In the genomic region with DNA sequence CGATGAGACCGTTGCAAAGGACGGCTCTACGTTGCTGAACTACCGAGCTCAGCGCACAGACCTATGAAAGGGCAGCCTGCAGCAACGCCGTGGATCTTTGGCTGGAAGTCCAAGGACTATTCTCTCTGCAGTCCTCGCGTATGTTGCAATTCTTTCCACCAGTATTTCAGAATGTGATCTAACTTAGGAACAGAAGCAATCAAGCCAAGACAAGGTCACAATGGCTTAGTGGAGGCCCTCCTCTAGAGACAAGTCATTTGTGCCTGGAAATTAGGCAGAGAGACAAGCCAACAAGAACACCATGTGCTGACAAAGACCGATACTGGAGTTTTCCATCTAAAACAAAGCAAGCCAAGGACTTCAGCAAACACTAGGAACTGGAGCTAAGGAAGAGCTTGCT, we compare ENCODE assay signal across 14 mouse cellular contexts. TPM values are rescaled to one million over a fixed set of nuclear protein-coding genes. Genes with fewer than 3 reads are reported as not detected.
DNase-seq lines count a peak whose midpoint lies in the region; ATAC-seq and TF ChIP-seq lines count a peak whose summit lies in the region.
"Had no signal": no experiment of that assay in that cellular context is flagged by ENCODE, and none has a peak within 500 bp of the region (broad histone marks: within the 10 kb centered on the region; RNA-seq: fewer than 3 reads in every experiment).

No protein-coding gene starts in this region.

- no peaks in the 10 kb centered on the region for H3K36me3 ChIP-seq in heart, adult 2 months (ENCODE audit: control insufficient read depth, insufficient read depth, low read length)
- no peaks in the 10 kb centered on the region for H3K36me3 ChIP-seq in liver, postnatal 0 days (replicated peaks; ENCODE audit: insufficient read depth, low read length)
- H3K36me3 ChIP-seq: G1E; neural tube, embryonic 13.5 days had no signal

- WGBS in heart, adult 2 months: 80% methylated on average over 11 of the region's 11 CpGs
- WGBS in liver, postnatal 0 days (ENCODE audit: insufficient replicate concordance): 63% methylated on average over 11 of the region's 11 CpGs

- no peak for TF ChIP-seq EP300 in heart, adult 2 months (IDR thresholded peaks at IDR 0.05; ENCODE audit: insufficient read depth, low read depth, low read length)
- TF ChIP-seq EP300 in liver, postnatal 0 days (IDR thresholded peaks at IDR 0.05; ENCODE audit: low read depth): no peak

- H3K27ac ChIP-seq in heart, adult 2 months: no peak overlapping the region
- H3K27ac ChIP-seq in liver, postnatal 0 days (ENCODE audit: low read depth): no peak overlapping the region
- H3K27ac ChIP-seq: neural tube, embryonic 13.5 days had no signal

- no peak overlapping the region for H3K9ac ChIP-seq in heart, adult 2 months (ENCODE audit: low read depth, low read length)
- H3K9ac ChIP-seq in liver, postnatal 0 days (replicated peaks): no peak overlapping the region
- H3K9ac ChIP-seq: neural tube, embryonic 13.5 days had no signal

- 0 out of 2 replicates have a peak, but pooled peaks have one; percentile 17 for TF ChIP-seq POLR2A in heart, adult 2 months (IDR thresholded peaks at IDR 0.05; ENCODE audit: insufficient read depth, low read depth, low read length)

- H3K4me3 ChIP-seq in heart, adult 2 months: no peak overlapping the region
- no peak overlapping the region for H3K4me3 ChIP-seq in liver, postnatal 0 days (ENCODE audit: low read depth, low read length)
- H3K4me3 ChIP-seq: neural tube, embryonic 13.5 days had no signal

- DNase-seq in heart, adult 2 months: peak; percentile 22 to 32
- DNase-seq in heart, postnatal 4 days: no peak
- peak; percentile 76 for DNase-seq in ovary, adult 18-20 months (ENCODE audit: low spot score)
- DNase-seq in ovary, postnatal 14 days (ENCODE audit: low spot score): no peak
- no peak for DNase-seq in liver, postnatal 0 days
- DNase-seq in yolk sac, embryonic 10.5 days (ENCODE audit: low spot score): peak; percentile 65
- DNase-seq in thymus, postnatal 10 days (ENCODE audit: low spot score in 2 of 2): no peak
- DNase-seq in thymus, postnatal 25 days: no peak
- DNase-seq: kidney, postnatal 14 days; layer of hippocampus, postnatal 36 days; thymus, postnatal 4 days had no signal

- H3K4me2 ChIP-seq in liver, postnatal 0 days (ENCODE audit: low read depth, low read length): no peak overlapping the region
- H3K4me2 ChIP-seq: neural tube, embryonic 13.5 days had no signal

- no peaks in the 10 kb centered on the region for H3K27me3 ChIP-seq in heart, adult 2 months (ENCODE audit: control insufficient read depth, insufficient read depth, low read length)
- H3K27me3 ChIP-seq in liver, postnatal 0 days (ENCODE audit: insufficient read depth, low read length): no peaks in the 10 kb centered on the region
- H3K27me3 ChIP-seq: neural tube, embryonic 13.5 days had no signal

- peak; percentile 61 for ATAC-seq in liver, postnatal 0 days
- ATAC-seq: inflammation-experienced regulatory T-cells, adult 6 months had no signal

- no peaks in the 10 kb centered on the region for H3K79me2 ChIP-seq in heart, adult 2 months (replicated peaks; ENCODE audit: control insufficient read depth, insufficient read depth, low read length)

- H3K4me1 ChIP-seq in heart, adult 2 months (ENCODE audit: control insufficient read depth, insufficient read depth, low read length): peaks cover 1% of the 10 kb centered on the region; the same call in 1 of the 2 replicates
- H3K4me1 ChIP-seq in liver, postnatal 0 days (ENCODE audit: insufficient read depth): peaks cover 7% of the 10 kb centered on the region
- H3K4me1 ChIP-seq: neural tube, embryonic 13.5 days had no signal

- intact Hi-C loops in heart, adult 2 months (cut with DNase I): no loop called here

- TF ChIP-seq CTCF in heart, adult 2 months (IDR thresholded peaks at IDR 0.05): no peak
- no peak for TF ChIP-seq CTCF in liver, postnatal 0 days (IDR thresholded peaks at IDR 0.05; ENCODE audit: low read depth)

- no peaks in the 10 kb centered on the region for H3K9me3 ChIP-seq in liver, postnatal 0 days (ENCODE audit: low read length)
- H3K9me3 ChIP-seq: G1E; neural tube, embryonic 13.5 days had no signal

RNA-seq across cellular contexts. Expression of gene Appbp2, which starts 24.0 kb away (rescaled TPM):
- total RNA-seq in heart, adult 2 months (2021): 10 to 100 TPM; 14.6 to 16.1 TPM
- 6.8 and 12.0 TPM in 2 replicates for polyA plus RNA-seq in heart, adult 2 months (2012; rRNA removed)
- 10 to 100 TPM; 39.2 to 40.0 TPM for total RNA-seq in heart, postnatal 4 days (2021)
- 9.3 and 9.9 TPM in 2 replicates for polyA plus RNA-seq in liver, postnatal 0 days (2015; fragmentation: Nextera tagmentation; extraction: Ambion mirVana)

RNA-seq across cellular contexts. Expression of gene Ppm1d, which starts 52.1 kb away (rescaled TPM):
- total RNA-seq in heart, adult 2 months (2021): 10 to 100 TPM in 1 of 2 experiments, 1 to 10 TPM in 1; 6.8 to 10.2 TPM
- polyA plus RNA-seq in heart, adult 2 months (2012; rRNA removed): 2.9 and 5.7 TPM in 2 replicates
- total RNA-seq in heart, postnatal 4 days (2021): 10 to 100 TPM; 16.2 to 16.8 TPM
- 9.5 TPM in 2 replicates for polyA plus RNA-seq in liver, postnatal 0 days (2015; fragmentation: Nextera tagmentation; extraction: Ambion mirVana)

Comparison
In these comparisons a context has a peak if more than half of its experiments do, and no peak if none do; other contexts are left out.
1. DNase-seq: peak in heart, adult 2 months (2 of 2), ovary, adult 18-20 months (single experiment) and yolk sac, embryonic 10.5 days (single experiment); none in heart, postnatal 4 days (single experiment), ovary, postnatal 14 days (single experiment), liver, postnatal 0 days (single experiment), thymus, postnatal 10 days (0 of 2) and thymus, postnatal 25 days (single experiment).